Mouse (Mus musculus) cerebellum, postnatal 14 days (tissue): ENCODE results near the gene Mad1l1.

Experiments used
- DNase-seq, 2 experiments: peaks; one replicate each; pipeline ENCODE4 v3.0.0; 2021; ENCODE audit warnings: mixed read lengths in 2 of 2

Mad1l1 gene

DNA sequence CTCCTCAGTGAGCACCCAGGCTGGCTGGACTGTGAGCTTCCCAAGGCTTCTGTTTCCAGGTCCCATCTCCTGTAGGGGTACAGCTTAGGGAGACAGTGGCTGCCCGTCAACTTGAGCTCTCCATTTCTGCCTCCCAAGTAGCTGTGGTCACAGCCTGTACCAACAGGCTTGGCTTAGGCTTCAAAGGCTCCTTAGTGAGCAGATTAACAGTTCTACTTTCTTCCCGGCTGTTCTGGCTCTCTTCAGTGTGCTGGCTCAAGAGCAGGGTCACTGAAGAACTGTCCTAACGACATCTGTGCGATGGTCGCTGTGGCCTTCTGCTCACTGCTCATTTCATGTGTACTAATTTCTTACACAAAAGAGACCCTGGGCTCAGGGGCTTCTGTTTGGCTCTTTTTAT is 237.4 kb downstream of the Mad1l1 start:
- no peak for DNase-seq

DNA sequence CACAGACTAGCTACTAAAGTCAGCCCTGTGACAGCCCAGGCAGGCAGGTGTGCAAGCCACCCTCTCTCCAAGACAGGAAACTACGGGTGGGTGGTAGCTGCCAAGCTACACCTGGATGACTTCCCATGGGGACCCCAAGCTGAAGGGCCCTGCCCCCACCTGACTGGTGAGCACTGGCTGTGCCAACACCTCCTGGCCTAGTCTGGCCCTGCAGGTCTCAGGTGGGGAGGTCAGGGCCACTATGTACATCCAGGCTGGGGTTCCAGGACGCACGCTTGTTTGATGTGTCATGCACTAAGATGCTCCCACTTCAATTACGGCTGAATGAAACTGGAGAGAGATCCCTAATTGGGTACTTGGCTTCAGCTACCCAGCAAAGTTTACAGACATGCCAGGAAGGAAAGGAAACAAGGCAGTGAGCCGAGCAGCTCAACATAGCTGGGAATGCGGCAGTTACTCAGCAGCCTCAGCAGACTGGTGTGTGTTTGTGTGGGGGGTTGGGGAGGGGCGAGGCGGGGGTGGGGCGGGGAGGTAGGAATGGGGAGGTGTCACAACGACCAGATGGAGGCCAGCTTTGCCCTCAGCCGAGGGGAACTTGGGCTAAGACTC is 239.0 kb downstream of the Mad1l1 start:
- peak in 1 of 2 experiments; percentile 35 for DNase-seq

DNA sequence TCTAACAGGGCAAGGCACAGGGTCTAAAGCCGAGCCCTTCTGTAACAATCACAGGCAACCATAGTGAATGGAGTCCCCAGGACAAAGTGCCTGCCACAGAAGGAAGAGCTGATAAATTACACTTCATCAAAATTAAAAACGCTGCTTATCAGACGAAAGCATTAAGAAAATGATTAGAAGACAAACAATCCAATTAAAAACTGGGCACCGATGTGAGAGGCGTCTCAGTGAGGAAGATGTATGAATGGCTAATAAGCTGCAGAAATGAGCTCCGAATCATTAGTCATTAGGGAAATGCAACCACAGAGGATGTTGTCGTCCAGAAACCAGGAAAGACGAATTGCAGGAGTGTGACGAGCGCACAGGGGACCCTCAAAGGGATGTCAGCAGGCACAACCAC is 240.3 kb downstream of the Mad1l1 start:
- DNase-seq: no peak

DNA sequence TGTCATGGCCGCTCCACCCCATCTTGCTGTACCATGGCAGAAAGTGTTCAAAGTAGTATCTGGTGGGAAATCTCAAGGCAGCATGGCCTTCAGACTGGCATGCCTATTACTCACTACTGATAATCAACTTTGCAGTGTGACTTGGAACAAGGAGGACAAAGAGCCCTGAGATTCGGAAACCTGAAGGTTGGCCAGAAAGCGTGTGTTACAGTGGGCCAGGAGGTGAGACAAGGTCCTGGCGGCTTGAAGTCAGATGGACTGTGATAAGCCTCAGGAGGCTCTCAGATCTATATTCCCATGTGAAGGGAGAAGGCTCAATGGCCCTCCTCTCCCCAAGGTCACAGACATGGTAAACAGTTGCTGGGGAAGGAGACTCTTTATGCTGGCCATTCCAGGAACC is 241.8 kb downstream of the Mad1l1 start:
- DNase-seq: no peak

DNA sequence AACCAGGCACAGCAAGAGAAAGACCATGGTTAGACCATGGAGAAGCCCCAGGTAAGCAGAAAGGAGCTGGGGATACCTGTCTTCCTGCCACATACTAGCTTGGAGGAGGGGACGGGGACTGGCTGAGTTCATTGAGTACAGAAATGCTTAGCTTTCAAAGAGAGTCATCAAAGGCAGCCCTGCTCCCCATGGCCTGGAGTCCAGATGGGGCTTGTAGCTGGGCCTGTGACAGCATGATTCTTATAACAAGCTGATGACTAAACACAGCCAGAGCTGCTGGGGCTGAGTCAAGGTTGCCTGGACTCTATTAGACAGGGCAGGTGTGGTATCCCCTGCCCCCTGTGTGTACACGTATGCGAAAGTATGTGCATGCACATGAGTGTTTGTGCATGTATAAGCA is 242.9 kb downstream of the Mad1l1 start:
- DNase-seq: no peak

DNA sequence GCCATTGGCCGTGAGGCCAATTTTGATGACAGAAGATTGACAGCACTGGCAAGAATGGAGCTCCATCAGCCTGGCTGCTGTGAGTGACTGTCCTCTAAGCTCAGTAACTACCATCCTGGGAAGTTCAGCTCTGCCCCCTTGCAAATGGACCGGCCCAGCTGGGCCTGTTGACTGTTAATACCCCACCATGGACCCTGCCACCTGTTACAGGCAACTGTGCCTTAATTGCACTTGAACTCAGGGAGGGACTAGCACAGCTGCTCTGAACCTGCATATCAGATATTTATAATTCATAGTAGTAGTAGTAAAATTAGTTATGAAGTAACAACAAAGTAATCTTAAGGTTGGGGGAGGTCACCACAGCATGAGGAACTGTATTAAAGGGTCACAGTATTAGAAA is 244.9 kb downstream of the Mad1l1 start:
- DNase-seq: no peak

DNA sequence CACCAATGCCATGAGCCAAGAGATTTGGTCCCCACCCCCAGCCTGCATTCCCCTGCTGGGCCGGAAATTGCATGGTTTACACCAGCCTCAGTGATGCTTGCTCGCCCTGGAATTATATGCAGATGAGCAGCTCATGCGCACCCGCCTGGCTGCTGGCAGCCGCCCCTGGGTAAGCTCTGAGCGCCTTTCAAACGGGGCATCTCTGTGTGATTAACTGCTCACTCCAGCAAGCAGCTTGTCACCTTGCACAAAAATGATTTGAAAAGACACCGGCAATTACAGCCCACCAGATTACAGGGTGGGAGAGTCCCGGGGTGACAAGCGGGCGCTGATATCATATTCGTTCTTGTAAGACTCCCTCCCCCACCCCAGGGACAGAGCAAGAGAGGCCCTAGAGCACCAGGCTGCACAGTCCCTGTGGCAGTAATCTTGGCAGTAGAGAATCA is 247.7 kb downstream of the Mad1l1 start:
- no peak for DNase-seq

DNA sequence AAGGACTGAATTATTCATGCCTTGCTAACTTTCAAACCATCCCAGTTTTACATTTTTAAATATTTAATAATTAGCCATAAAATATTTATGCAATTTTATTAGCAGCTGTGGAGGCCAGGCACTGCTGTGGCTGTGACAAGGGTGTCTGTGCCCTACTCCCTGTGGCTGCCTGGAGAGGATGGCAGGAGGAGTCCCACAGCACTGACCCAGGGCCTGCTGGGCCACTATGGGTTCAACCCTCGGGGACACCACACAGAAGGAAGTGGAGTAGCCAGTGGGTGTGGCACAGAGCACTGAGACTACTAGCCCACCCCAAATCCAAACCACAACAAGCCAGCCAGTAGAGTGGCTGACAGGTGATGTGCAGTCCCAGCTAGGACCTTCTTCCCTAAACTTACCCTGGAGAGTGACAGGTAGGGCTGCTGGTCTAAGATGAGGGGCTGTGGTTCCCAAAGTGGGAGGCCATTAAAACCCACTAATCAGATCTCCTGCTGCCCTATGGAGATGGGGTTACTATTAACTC is 248.1 kb downstream of the Mad1l1 start:
- no peak for DNase-seq

DNA sequence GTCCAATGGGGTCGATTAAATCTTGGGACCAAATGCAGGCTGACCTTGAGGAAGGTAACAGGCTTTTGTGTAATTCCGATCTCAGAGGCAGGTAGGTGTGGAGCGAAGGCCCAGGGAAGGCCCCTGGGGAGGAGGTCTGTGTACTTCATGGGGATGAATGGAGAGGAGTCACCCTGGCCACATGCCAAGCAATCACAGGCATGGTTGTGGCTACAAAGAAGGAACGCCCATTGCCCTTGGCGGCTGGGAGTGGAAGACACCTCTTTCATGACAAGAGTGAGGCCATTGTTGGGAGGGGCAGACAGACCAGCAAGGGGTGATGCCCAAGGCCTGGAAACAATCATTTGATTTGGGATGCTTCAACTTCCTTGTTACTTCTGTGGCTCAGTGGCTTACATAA is 252.8 kb downstream of the Mad1l1 start:
- DNase-seq: peak; percentile 42 to 55

DNA sequence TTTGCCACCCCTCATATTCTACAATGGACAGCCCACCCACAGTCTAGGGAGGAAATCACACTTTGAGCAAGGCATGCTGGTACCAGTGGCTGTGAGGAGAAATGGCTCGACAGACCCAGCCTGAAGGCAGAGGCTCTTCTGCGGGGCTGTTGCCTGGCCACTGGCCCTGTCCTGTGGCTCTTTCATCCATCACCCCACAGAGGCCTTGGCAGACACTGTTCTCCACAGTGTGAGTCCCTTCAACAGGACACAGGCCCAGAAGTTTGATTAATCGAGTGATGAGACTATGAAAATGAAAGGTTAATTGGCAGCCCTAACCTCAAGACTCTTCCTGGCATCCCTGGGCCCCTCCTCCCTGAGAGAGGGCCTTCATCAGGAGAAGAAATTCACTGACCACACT is 253.3 kb downstream of the Mad1l1 start:
- peak; percentile 55 to 74 for DNase-seq

DNA sequence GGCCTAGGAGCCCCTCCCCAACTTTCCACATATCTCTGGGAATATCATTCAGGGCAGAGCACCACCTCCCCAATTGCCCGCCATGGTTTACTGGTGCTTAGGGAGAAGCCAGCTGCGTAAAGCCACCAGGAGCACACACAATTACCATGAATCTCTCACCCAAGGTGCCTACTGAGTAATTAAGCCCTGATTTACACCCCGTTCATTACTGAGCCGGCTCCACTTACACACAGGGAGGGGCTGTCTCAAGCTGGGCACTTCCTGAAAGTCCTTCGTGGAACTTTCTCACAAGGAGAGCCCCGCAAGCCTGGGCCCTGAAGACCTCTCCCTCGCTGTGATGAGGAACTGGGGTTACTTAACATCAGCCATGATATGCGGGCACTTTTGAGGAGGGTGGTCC is 254.6 kb downstream of the Mad1l1 start:
- no peak for DNase-seq

DNA sequence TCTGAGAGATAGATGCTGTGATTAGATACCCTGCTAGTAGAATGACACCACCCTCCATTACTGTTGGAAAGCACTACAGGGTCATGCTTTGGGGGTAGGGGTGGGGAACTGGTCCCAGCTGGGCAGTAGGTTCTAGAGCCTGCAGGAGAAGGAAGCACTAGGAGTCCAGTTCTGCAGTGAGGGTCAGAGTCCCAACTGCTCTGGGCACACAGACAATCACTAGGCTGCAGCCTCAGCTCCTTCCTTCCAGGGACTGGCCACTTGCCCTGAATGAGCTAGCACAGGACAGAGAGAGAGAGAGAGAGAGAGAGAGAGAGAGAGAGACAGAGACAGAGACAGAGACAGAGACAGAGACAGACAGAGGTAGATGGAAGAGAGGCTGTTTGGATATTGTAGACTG is 255.1 kb downstream of the Mad1l1 start:
- DNase-seq: no peak

DNA sequence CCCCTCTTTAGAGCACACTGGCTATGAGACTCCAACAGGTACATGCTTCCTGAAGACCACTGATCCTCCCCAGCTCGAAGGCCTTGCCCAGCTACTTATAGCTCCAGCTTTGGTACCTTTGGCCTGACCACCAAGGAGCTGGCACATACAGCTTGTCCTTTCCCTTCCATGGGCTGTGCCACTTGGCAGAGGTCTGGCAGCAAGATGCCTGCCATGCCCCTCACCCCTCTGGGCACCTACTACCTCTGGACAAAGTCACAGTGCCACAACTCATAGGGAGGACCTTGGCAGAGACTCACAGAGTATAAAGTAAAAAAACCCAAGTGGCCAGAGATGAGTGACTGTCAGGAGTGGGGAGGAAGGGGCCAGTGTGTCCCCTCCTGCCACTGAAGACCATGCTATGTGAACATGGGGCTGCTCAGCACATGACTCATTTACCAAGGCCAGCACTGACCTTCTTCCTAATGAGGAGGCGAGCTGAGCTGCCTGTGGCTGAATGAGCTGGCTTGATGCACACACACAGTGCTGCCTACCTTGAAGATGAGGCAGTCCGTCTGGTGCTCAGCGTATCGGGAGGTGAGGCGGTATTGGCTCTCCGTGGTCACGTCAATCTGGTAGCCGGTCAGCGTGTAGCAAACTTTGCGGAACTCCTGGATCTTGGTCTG is 255.9 kb downstream of the Mad1l1 start:
- no peak for DNase-seq

DNA sequence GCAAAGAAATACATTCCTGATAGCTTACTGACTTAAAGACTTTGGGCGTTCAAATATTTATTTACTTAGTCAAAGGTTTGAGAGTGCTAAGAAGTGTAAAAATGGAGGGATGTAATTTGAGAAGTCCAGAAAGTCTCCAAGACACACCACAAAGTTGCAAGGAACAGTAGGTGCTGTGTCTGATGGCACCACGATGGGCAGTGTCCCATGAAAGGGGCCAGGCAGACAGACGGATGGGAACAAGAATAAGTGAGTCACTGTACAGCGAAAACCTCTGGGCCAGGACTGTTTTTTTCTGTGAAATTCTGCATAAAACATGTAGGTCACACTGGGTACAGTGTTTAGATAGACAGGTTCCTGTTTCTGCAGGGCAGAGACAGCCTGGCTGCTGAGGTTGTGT is 256.8 kb downstream of the Mad1l1 start:
- no peak for DNase-seq

DNA sequence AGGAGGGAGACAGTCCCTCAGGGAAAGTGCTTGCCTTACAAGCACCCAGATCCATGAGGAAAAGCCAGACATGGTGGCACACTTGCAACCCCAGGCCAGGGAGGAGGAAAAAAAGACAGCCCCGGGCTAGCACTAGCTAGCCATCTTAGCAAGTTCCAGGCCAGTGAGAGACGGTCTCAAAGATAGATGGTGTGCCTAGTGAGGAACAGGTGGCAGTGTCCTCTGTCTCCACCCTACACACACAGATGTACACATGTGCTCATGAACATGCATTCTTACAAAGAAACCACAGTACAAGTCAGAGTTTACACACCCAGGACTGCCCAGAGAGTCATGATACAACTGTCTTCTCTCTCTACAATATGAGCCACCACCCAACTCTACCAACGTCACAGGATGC is 258.5 kb downstream of the Mad1l1 start:
- no peak for DNase-seq

DNA sequence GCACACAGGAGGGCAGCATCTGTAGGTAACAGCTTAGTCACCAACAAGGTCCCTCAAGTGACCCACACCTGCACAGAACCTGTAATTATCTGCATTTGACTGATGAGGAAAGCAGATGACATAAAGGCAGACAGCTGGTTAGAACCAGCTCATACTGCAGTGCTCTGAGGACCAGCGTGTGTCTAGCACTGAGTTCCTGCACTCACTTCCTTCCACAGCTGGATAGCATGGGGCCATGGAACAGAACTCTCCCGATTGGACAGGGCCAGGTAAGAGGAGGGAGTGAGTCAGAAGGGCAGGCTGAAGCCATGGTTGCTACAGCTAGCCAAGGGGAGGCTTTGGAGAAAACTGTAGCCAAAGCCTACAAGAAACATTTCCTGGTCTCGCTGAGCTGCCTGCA is 259.0 kb downstream of the Mad1l1 start:
- DNase-seq: no peak

DNA sequence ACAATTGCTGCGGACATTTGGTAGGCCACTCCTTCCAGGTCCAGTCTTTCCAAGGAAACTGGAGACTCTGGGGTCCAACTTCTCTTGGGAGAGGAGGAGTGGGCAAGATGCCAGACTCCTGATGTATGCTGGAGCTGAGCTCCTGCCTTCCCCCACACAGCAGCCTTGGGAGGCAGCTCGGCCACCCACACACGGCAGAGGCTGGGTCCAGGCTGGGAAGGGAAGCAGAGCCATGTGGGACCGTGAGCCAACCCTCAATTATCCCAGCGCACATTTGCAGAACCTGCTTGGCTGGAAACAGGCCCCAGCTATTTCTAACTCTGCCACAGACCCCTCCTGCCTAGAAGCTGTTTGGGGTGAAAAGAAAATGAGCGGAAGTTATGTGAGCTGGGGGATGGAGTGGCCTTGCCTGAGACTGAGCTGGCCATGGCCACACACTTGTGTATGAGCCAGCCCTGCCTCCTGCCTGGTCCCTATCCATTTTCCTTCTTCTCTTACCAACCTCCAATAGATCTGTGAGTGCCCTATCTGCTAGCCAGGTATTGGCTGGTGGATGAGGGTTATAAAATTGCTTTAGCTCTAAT is 260.0 kb downstream of the Mad1l1 start:
- peak; percentile 24 to 25 for DNase-seq

DNA sequence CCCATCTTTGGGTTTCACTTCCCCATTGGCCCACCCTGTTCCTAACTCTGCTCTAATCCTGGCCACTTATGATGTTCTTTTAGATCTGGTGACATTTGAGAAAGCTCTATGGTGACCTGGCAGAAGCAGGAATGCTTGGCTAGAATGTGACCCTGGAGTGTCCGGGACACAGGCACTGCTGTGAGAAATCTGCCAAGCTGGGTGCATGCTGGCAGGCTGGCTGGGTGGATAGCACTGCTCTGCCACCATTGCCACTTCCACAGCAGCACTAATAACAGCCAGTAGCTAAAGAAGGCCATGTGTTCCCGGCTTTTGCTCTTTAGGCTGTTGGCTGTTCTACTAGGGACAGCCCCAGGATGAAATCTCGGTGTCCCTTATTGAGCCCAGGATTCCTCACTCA is 265.1 kb downstream of the Mad1l1 start:
- DNase-seq: peak in 1 of 2 experiments; percentile 26

DNA sequence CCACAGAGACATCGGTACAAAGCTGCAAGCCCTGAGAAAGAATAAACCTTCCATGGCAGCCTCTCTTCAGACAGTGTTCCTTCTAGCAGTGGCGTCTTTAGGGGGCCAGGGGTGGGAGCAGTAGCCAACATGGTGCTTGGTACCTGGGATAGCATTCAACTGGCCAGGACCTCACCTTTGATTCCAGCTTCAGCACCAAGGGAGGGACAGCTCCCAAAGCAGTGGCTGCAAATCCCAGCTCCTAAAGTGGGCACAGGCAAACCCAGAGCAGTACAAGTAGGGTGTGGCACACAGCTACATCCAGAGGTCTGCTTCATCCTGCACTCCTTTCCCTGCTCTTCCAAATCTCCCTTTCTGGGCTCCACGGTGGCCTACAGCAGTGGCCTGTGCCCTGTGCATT is 265.9 kb downstream of the Mad1l1 start:
- DNase-seq: no peak

DNA sequence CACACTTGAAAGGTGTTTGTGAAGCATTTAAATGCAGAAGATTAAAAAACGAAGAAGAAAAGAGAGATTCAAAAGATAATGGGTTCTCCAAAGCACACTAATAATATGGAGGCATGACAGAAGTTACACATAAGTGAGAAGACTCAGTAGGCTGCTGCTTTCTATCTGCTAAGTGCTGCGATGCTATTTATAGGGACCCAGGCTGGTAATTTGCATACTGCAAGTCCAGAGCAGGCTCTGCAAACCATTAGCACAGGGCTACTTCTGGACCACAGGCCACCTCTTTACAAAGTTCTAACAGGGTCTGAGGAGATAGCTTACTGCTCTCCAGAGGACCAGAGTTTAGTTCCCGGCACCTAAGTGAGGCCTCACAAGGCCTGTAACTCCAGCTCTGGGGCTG is 267.7 kb downstream of the Mad1l1 start:
- no peak for DNase-seq

DNA sequence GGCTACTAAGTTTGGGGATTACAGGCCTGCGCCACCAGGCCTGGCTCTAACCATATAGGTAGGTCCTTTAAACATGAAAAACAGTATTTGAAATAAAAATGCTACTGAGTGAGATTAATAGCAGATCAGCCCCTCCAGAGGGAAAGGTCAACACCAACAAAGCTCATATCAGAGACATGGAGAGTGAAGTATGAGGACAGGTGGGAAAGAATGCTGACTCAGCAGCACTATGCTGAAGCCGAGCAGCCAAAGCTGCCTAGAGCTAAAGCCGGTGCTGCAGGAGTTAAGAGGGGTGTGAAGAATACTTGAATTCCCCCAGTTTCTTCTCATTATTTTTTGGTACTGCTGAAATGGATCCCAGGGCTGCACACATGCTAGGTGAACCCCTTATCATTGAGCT is 268.9 kb downstream of the Mad1l1 start:
- DNase-seq: no peak

DNA sequence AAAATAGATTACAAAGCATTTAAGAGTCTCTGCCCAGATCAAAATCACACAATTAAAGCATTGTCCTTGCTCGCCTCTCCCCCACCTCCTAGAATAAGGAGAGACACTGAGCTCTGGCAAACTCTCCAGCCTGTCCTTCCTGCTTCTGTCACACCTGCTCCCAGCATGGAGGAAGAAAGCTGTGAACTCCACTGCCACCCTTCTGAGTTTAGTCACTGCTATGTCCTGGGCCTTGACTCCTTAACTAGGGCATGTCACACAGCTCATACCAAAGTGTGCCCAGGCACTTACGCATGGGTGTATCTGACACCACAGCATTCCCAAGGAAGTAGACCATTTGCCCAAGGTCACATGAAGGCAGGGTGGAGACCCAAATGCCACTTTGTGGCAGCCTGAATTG is 275.9 kb downstream of the Mad1l1 start:
- DNase-seq: no peak

DNA sequence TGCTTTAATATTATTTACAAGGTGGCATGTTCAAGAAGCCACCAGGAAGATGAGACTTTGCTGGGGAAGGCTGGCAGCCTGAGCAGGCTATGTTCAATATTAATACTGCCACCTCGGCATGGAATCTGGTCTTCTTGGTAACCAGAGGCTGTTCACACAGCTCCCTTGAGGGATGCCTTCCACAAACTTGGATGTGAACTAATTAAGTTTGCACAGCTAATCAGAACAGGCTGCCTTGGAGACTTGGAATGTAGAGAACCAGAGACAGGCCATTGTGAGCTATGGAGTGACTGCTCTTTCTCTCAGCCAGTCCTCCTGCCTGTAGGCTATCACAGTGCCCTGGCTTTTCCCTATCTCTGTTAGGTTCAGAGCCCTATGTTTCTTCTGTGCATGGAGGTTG is 278.4 kb downstream of the Mad1l1 start:
- DNase-seq: no peak

DNA sequence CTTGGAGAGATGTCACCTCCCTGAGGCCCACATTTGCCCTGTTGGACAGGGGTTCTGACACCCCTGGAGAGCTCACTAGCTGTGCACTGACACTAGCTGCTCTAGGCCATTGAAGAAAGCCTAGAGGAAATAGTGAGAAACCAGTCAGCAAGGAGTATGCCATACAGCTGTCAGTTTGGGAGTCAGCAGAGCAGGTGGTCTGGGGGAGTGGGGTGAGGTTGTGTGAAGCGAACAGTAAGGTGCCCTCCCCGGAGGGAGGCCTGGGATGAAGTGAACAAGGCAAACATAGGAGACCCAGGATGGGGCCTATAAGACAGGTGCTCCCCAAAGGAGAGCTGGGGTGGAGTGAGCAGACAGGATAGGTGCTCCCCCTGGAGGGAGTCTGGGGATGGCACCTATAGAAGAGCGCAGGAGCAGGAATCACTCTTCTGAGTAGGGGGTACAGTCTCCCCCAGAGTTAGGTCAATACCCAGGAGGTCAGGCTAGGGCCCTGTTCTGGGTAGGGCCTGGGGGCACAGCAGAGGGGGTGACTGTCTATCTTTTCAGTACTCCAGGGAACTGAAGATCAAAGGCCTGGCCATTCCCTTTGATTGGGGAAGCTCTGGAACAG is 279.2 kb downstream of the Mad1l1 start:
- no peak for DNase-seq
